14 mouse cellular contexts compared by ENCODE assay signal in the genomic region with DNA sequence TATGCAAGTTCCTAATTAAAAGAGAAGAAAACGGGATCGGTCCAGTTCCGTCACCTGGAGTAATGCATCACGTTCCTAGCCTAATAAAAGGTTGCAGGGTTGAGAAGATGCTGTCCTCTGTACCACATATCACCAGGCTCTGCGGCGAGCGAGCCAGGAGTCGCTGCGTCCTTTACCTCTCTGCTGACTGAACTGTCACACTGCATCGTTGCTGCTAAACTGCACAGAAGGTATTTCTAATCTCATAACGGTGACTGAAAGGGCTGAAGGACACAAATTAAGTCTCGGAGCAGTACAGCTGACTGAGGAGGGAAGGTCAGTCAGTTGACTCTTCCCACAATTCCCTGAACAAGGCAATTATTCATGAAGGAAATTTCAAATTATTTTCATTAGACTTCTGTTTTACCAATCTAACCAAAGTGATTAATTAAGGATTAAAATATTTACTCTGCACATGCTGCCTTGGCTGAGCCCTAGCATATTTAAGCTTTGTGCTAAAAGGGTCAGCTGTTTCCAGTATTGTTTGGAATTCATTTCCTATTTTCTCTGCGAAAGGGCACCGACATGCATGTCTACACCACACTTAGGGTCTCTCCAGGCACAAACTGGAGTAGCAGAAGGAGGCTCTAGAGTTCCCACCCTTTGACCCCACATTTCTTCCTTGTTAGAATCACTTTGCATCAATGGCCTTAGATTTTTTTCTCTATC.
DNase-seq lines count a peak whose midpoint lies in the region; ATAC-seq and TF ChIP-seq lines count a peak whose summit lies in the region.
"Had no signal": no experiment of that assay in that cellular context is flagged by ENCODE, and none has a peak within 500 bp of the region (broad histone marks: within the 10 kb centered on the region; RNA-seq: fewer than 3 reads in every experiment).

No protein-coding gene starts in this region.

- H3K9me3 ChIP-seq in forebrain, embryonic 14.5 days (replicated peaks; ENCODE audit: control insufficient read depth, low read length): no peaks in the 10 kb centered on the region
- H3K9me3 ChIP-seq in forebrain, embryonic 10.5 days: no peaks in the 10 kb centered on the region
- H3K9me3 ChIP-seq in midbrain, embryonic 14.5 days (ENCODE audit: control insufficient read depth, low read length): no peaks in the 10 kb centered on the region

- peak; percentile 34 for DNase-seq in forebrain, embryonic 14.5 days (ENCODE audit: low spot score)
- DNase-seq in forebrain, embryonic 10.5 days (ENCODE audit: extremely low spot score, low spot score): no peak
- peak; percentile 71 for DNase-seq in brain, embryonic 14.5 days (ENCODE audit: low read depth)
- DNase-seq in cerebellum, postnatal 14 days: peak; percentile 66 to 78
- peak; percentile 52 for DNase-seq in midbrain, embryonic 14.5 days
- no peak for DNase-seq in layer of hippocampus, postnatal 36 days
- no peak for DNase-seq in ovary, postnatal 36 days (ENCODE audit: low spot score)
- no peak for DNase-seq in right cerebral cortex, adult 18-20 months
- DNase-seq: adrenal gland, postnatal 14 days; B cell, adult 2 months; heart, postnatal 4 days; layer of hippocampus, adult 9-11 months; spleen, adult 18-20 months had no signal

- no peak overlapping the region for H3K4me3 ChIP-seq in forebrain, embryonic 14.5 days (ENCODE audit: low read depth, low read length)
- no peak overlapping the region for H3K4me3 ChIP-seq in forebrain, embryonic 10.5 days
- H3K4me3 ChIP-seq in midbrain, embryonic 14.5 days (replicated peaks; ENCODE audit: low read depth, low read length): no peak overlapping the region

- H3K9ac ChIP-seq in forebrain, embryonic 14.5 days (ENCODE audit: low read length): no peak overlapping the region
- H3K9ac ChIP-seq in midbrain, embryonic 14.5 days (replicated peaks; ENCODE audit: low read length): no peak overlapping the region
- H3K9ac ChIP-seq: liver, embryonic 14.5 days had no signal

- no peaks in the 10 kb centered on the region for H3K27me3 ChIP-seq in forebrain, embryonic 14.5 days (replicated peaks; ENCODE audit: control insufficient read depth, insufficient read depth, low read length)
- H3K27me3 ChIP-seq in forebrain, embryonic 10.5 days (ENCODE audit: poor library complexity, severe bottlenecking): peaks cover 16% of the 10 kb centered on the region; the same call in 1 of the 2 replicates
- no peaks in the 10 kb centered on the region for H3K27me3 ChIP-seq in midbrain, embryonic 14.5 days (ENCODE audit: control insufficient read depth, insufficient read depth, low read length)

- 37% methylated on average over 14 of the region's 14 CpGs for WGBS in forebrain, embryonic 14.5 days
- 56% methylated on average over 14 of the region's 14 CpGs for WGBS in forebrain, embryonic 10.5 days
- WGBS in midbrain, embryonic 14.5 days: 57% methylated on average over 14 of the region's 14 CpGs

- no peak for TF ChIP-seq POLR2A in brain, embryonic 14.5 days (IDR thresholded peaks at IDR 0.05; ENCODE audit: borderline replicate concordance, extremely low read depth, insufficient read depth, insufficient read length, poor library complexity, severe bottlenecking)

- no peak overlapping the region for H3K27ac ChIP-seq in forebrain, embryonic 14.5 days (ENCODE audit: low read depth, low read length)
- H3K27ac ChIP-seq in forebrain, embryonic 10.5 days: no peak overlapping the region
- 0 out of 2 replicates have a peak overlapping the region, but pooled peaks have one; percentile 27 for H3K27ac ChIP-seq in midbrain, embryonic 14.5 days (replicated peaks; ENCODE audit: low read depth, low read length)
- H3K27ac ChIP-seq: liver, embryonic 14.5 days had no signal

- ATAC-seq in forebrain, embryonic 14.5 days: peak; percentile 45
- no peak; the same call in 1 of the 2 replicates for ATAC-seq in midbrain, embryonic 14.5 days (ENCODE audit: low FRiP score, low TSS enrichment)

- no peak overlapping the region for H3K4me2 ChIP-seq in forebrain, embryonic 14.5 days (ENCODE audit: low read length)
- H3K4me2 ChIP-seq in midbrain, embryonic 14.5 days (ENCODE audit: low read length): no peak overlapping the region

- TF ChIP-seq CTCF in brain, embryonic 14.5 days (IDR thresholded peaks at IDR 0.05; ENCODE audit: borderline replicate concordance, extremely low read depth, insufficient read depth, insufficient read length): no peak

- H3K36me3 ChIP-seq in forebrain, embryonic 14.5 days (ENCODE audit: control insufficient read depth, insufficient read depth, low read length): no peaks in the 10 kb centered on the region
- no peaks in the 10 kb centered on the region for H3K36me3 ChIP-seq in forebrain, embryonic 10.5 days (replicated peaks)
- H3K36me3 ChIP-seq in midbrain, embryonic 14.5 days (ENCODE audit: control insufficient read depth, insufficient read depth, low read length): no peaks in the 10 kb centered on the region

- peaks cover 22% of the 10 kb centered on the region for H3K4me1 ChIP-seq in forebrain, embryonic 14.5 days (ENCODE audit: control insufficient read depth, insufficient read depth, low read length)
- H3K4me1 ChIP-seq in forebrain, embryonic 10.5 days: peaks cover 32% of the 10 kb centered on the region
- H3K4me1 ChIP-seq in midbrain, embryonic 14.5 days (ENCODE audit: control insufficient read depth, insufficient read depth, low read length): peaks cover 16% of the 10 kb centered on the region

Comparison
In these comparisons a context has a peak if more than half of its experiments do, and no peak if none do; other contexts are left out.
1. DNase-seq: peak in forebrain, embryonic 14.5 days (single experiment), brain, embryonic 14.5 days (single experiment), cerebellum, postnatal 14 days (2 of 2) and midbrain, embryonic 14.5 days (single experiment); none in forebrain, embryonic 10.5 days (single experiment), layer of hippocampus, postnatal 36 days (0 of 2), ovary, postnatal 36 days (single experiment) and right cerebral cortex, adult 18-20 months (single experiment).